Mouse (Mus musculus) lung, postnatal 0 days (tissue): ENCODE results near the gene Ddah1. TPM values are rescaled to one million over a fixed set of nuclear protein-coding genes. Genes with fewer than 3 reads are reported as not detected.

Source experiments
- ATAC-seq: fragments of 200-750 bp; cut with Nextera tagmentation; 2 replicates; pipeline ENCODE4 v1.8.0; 2017; ENCODE audit warnings: moderate library complexity
- DNase-seq: peaks from one replicate; pipeline ENCODE4 v3.0.0-alpha.2; 2016; ENCODE audit warnings: low spot score
- H3K27ac ChIP-seq: fragments of 300-500 bp; sonication (generic); 2 replicates; pipeline ENCODE4 v1.5.1; 2014; ENCODE audit warnings: antibody characterized with exemption, mild to moderate bottlenecking, low read length, mixed read lengths
- H3K27me3 ChIP-seq: fragments of 300-500 bp; sonication (generic); replicated peaks from 2 replicates; pipeline ENCODE4 v1.6.1; 2014; ENCODE audit warnings: low read length, mixed read lengths; ENCODE audit not compliant: insufficient read depth
- H3K36me3 ChIP-seq: fragments of 300-500 bp; sonication (generic); 2 replicates; pipeline ENCODE4 v1.6.1; 2014; ENCODE audit warnings: low read length, mixed read lengths; ENCODE audit not compliant: insufficient read depth
- H3K4me1 ChIP-seq: fragments of 300-500 bp; sonication (generic); 2 replicates; pipeline ENCODE4 v1.6.1; 2014; ENCODE audit warnings: antibody characterized with exemption, low read depth, low read length, mixed read lengths; ENCODE audit not compliant: insufficient read depth
- H3K4me2 ChIP-seq: fragments of 300-500 bp; sonication (generic); replicated peaks from 2 replicates; pipeline ENCODE4 v1.6.1; 2014; ENCODE audit warnings: low read depth, mild to moderate bottlenecking, low read length, moderate library complexity, mixed read lengths
- H3K4me3 ChIP-seq: fragments of 300-500 bp; sonication (generic); 2 replicates; pipeline ENCODE4 v1.5.1; 2014; ENCODE audit warnings: low read depth, low read length
- H3K9ac ChIP-seq: fragments of 300-500 bp; sonication (generic); replicated peaks from 2 replicates; pipeline ENCODE4 v1.6.1; 2014; ENCODE audit warnings: low read depth, mild to moderate bottlenecking
- H3K9me3 ChIP-seq: fragments of 300-500 bp; sonication (generic); 2 replicates; pipeline ENCODE4 v1.6.1; 2016; ENCODE audit warnings: low read length, mixed read lengths
- CTCF ChIP-seq: IDR thresholded peaks from 2 replicates; pipeline ENCODE4 v1.5.1; 2016; ENCODE audit warnings: antibody characterized with exemption, mild to moderate bottlenecking
- EP300 ChIP-seq: IDR thresholded peaks from 2 replicates; pipeline ENCODE4 v1.6.1; 2016; ENCODE audit warnings: antibody characterized with exemption, mild to moderate bottlenecking, control low read depth
- WGBS: fragments of 180-500 bp; shearing (Covaris S2); extraction: QIAGEN DNeasy Blood & Tissue Kit; methylation state at CpG from one replicate; pipeline ENCODE4 v1.1.7; 2014; 5-methylcytosine and 5-hydroxymethylcytosine counted together
- polyA plus RNA-seq: library from polyadenylated mRNA; unstranded; fragments of >200 nt; fragmentation: Nextera tagmentation; extraction: Ambion mirVana; gene quantifications from 2 replicates; pipeline ENCODE4 v1.2.1, GENCODE M21; 2015

Gene Ddah1
- polyA plus RNA-seq = 20.2 and 20.7 TPM in 2 replicates

DNA sequence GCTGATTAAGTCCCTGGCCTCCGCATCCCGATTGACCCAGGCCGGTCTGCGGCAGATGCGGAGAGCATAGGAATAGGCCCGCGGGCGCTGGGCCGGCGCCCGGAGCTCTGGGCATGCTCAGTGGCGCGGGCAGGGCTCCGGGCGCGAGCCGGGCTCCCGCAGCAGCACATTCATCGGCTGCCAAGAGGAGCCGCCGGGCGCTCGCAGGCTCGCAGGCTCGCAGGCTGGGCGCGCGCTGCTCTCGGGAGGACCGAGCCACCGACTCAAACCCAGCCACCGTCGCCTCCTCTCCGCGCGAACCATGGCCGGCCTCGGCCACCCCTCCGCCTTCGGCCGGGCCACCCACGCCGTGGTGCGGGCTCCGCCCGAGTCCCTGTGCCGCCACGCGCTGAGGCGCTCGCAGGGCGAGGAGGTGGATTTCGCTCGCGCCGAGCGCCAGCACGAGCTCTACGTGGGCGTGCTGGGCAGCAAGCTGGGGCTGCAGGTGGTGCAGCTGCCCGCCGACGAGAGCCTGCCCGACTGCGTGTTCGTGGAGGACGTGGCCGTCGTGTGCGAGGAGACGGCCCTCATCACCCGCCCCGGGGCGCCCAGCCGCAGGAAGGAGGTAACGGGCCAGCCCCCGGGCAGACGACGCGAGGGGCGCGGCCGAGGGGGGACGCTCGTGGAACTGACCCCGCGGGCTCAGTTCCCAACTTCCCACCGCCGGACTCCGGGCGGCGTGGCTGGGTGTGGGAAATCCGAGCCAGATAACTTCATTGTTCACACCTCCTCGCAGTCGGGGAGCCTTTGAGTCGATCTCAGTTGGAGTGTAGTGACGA, at the start of gene Ddah1:
Gene Ddah1, plus strand, starts transcription at position 115 of the 818 bp plus-strand sequence.
- no peak for TF ChIP-seq EP300
- TF ChIP-seq CTCF = no peak
- H3K4me3 ChIP-seq = peak within 1 kb of the TSS; percentile 51
- peak; percentile 74 for DNase-seq
- peak; percentile 91 for ATAC-seq
- peaks cover 8% of the 10 kb centered on the region; the same call in 1 of the 2 replicates for H3K4me1 ChIP-seq
- peak within 1 kb of the TSS; percentile 93 for H3K4me2 ChIP-seq
- no peaks in the 10 kb centered on the region; the same call in 1 of the 2 replicates for H3K27me3 ChIP-seq
- H3K36me3 ChIP-seq = no peaks in the 10 kb centered on the region
- WGBS = 1% methylated on average over 79 of the region's 97 CpGs
- H3K9ac ChIP-seq = peak within 1 kb of the TSS; percentile 3; the same call in 1 of the 2 replicates
- H3K9me3 ChIP-seq = no peaks in the 10 kb centered on the region
- no peak within 1 kb of the TSS for H3K27ac ChIP-seq

DNA sequence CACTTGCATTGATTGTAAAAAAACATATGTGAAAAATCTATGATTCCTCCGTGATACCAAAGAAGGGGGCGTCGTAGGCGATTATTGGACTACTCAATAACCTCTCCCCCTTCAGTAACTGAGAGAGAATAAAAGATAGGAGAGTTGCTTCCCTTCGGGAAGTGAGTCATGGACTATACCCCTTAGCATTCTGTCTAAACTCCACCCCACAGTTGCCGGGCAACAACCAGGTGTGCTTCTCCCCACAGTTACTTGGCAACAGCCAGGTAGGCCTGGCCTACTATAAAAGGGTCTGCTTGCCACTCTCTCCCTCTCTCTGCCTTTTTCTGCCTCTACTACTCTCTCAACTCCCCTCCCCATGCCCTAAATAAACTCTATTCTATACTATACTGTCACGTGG, 42.6 kb upstream of the Ddah1 start:
- ATAC-seq = no peak
- DNase-seq = no peak
- Histone ChIP-seq H3K27ac (no peak overlapping the region), H3K4me2 (no peak overlapping the region), H3K27me3 (no peaks in the 10 kb centered on the region), H3K4me1 (no peaks in the 10 kb centered on the region), H3K9ac (no peak overlapping the region), H3K9me3 (no peaks in the 10 kb centered on the region), H3K4me3 (no peak overlapping the region), H3K36me3 (no peaks in the 10 kb centered on the region)
- no peak for TF ChIP-seq CTCF
- no peak for TF ChIP-seq EP300
- 67% methylated on average over 7 of the region's 7 CpGs for WGBS

DNA sequence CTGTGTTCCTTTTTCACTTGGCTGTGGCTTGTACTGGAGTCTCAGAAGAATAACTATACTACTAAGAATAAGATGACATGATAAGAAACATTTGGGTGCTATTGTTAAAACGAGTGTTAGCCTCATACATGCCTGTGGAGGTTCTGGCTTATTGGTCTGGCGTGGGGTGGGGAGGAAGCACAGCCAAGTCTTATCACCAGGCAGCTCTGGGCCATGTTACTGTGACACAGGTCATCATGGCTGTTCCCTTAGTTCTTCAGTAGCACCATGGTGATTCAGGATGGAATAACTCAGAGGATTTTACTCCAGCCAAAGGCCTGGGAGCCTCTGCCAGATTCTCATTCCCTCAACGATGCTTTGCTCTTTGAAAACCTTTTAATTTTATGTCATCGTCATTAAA, 38.8 kb upstream of the Ddah1 start:
- Histone ChIP-seq H3K4me1 (no peaks in the 10 kb centered on the region), H3K9ac (no peak overlapping the region), H3K9me3 (no peaks in the 10 kb centered on the region), H3K36me3 (no peaks in the 10 kb centered on the region), H3K27ac (no peak overlapping the region), H3K4me2 (no peak overlapping the region), H3K4me3 (no peak overlapping the region), H3K27me3 (no peaks in the 10 kb centered on the region)
- TF ChIP-seq CTCF = no peak
- TF ChIP-seq EP300 = no peak
- DNase-seq (peak; percentile 54), ATAC-seq (peak; percentile 84)
- 60% methylated on average over 4 of the region's 4 CpGs for WGBS

DNA sequence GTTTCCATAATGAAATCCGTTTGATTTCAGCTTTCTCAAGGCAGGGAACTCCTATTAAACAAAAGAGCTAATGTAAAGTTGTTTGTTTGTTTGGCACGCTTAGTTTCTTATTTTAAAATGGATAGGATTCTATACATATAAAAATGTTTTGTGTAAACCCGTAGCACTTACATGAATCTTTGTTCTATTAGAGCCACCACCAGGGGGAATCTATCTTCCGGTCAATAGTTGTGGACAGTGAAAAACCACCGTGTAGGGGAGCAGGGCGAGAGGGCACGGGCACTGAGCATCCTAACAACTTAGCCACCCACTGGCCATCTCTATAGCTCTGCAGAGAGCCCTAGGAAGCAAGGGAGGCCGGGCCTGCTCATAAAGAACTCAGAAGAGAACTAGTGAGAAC, 33.4 kb upstream of the Ddah1 start:
- no peak for DNase-seq

DNA sequence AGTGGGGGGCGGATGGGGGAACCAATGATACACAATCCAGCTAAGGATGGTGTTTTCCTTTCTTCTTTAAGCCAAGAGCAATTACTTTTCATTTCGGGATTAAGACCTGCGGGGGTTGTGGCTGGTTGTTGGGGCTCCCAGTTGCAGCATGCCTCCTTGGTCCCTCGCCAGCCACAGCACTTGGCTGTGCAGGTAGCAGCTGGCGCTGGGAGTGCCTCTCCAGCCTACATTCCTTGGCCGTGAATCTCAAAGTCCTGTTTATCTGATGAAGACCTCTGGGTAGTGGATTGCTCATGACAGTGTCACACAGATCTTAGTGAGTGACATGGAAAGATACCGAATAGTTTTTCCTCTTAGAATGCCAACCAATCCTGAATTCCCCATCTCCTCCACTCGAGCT, 30.1 kb upstream of the Ddah1 start:
- Histone ChIP-seq H3K9me3 (no peaks in the 10 kb centered on the region), H3K36me3 (no peaks in the 10 kb centered on the region), H3K9ac (no peak overlapping the region), H3K4me2 (no peak overlapping the region), H3K27me3 (no peaks in the 10 kb centered on the region), H3K4me1 (no peaks in the 10 kb centered on the region), H3K27ac (no peak overlapping the region), H3K4me3 (no peak overlapping the region)
- ATAC-seq (no peak), DNase-seq (no peak)
- TF ChIP-seq EP300 (no peak), CTCF (no peak)
- WGBS = 61% methylated on average over 8 of the region's 8 CpGs

More for the DNA sequence above, 33.4 kb upstream of the Ddah1 start:
- Histone ChIP-seq H3K4me2 (no peak overlapping the region), H3K27me3 (no peaks in the 10 kb centered on the region), H3K4me3 (no peak overlapping the region), H3K9ac (no peak overlapping the region), H3K4me1 (no peaks in the 10 kb centered on the region), H3K36me3 (no peaks in the 10 kb centered on the region), H3K27ac (no peak overlapping the region), H3K9me3 (no peaks in the 10 kb centered on the region)
- TF ChIP-seq CTCF (peak; percentile 43; the same call in 1 of the 2 replicates), EP300 (no peak)
- WGBS = 74% methylated on average over 8 of the region's 8 CpGs
- ATAC-seq = no peak

DNA sequence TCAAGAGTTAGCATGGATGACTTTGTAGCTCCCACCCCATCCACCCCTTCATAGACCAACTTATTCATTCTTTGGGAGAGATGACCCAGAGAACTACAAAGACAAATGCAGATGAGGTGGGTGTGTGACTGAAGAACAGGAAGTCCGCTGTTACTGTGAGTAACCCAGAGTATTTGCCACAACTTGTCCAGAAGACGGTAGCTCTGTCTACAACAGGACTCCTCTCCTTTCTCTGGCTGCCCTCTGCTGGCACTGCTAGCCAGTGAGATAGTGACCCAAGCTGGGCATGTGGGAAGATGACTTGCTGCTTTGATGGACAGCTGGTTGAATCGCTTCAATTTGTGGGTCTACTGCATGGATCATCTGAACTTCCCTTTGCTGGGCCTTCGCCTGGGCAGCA, 28.9 kb upstream of the Ddah1 start:
- no peak overlapping the region for H3K9ac ChIP-seq
- WGBS = 55% methylated on average over 4 of the region's 4 CpGs
- TF ChIP-seq EP300 (no peak), CTCF (peak; percentile 72)
- no peak overlapping the region for H3K4me2 ChIP-seq
- no peak overlapping the region for H3K27ac ChIP-seq
- no peaks in the 10 kb centered on the region for H3K27me3 ChIP-seq
- ATAC-seq (peak; percentile 62), DNase-seq (peak; percentile 49)
- H3K9me3 ChIP-seq = no peaks in the 10 kb centered on the region
- no peaks in the 10 kb centered on the region for H3K4me1 ChIP-seq
- H3K36me3 ChIP-seq = no peaks in the 10 kb centered on the region
- no peak overlapping the region for H3K4me3 ChIP-seq
